Mouse (Mus musculus) hindbrain, embryonic 15.5 days (tissue): ENCODE results near the gene Limch1. TPM values are rescaled to one million over a fixed set of nuclear protein-coding genes. Genes with fewer than 3 reads are reported as not detected.

Source experiments
- ATAC-seq: fragments of 200-750 bp; cut with Nextera tagmentation; 2 replicates; pipeline ENCODE4 v1.8.0; 2017; ENCODE audit warnings: low read depth, moderate number of reproducible peaks, moderate TSS enrichment; ENCODE audit not compliant: low FRiP score
- H3K27ac ChIP-seq: fragments of 300-500 bp; sonication (generic); replicated peaks from 2 replicates; pipeline ENCODE4 v1.5.1; 2015; ENCODE audit warnings: mild to moderate bottlenecking, inconsistent platforms
- H3K27me3 ChIP-seq: fragments of 300-500 bp; sonication (generic); 2 replicates; pipeline ENCODE4 v1.6.1; 2015; ENCODE audit warnings: control low read depth, inconsistent platforms
- H3K36me3 ChIP-seq: fragments of 300-500 bp; sonication (generic); 2 replicates; pipeline ENCODE4 v1.6.1; 2015; ENCODE audit warnings: control low read depth, inconsistent platforms
- H3K4me1 ChIP-seq: fragments of 300-500 bp; sonication (generic); replicated peaks from 2 replicates; pipeline ENCODE4 v1.6.1; 2015; ENCODE audit warnings: control low read depth, inconsistent platforms
- H3K4me2 ChIP-seq: fragments of 300-500 bp; sonication (generic); 2 replicates; pipeline ENCODE4 v1.6.1; 2015; ENCODE audit warnings: moderate library complexity, mild to moderate bottlenecking, inconsistent platforms
- H3K4me3 ChIP-seq: fragments of 300-500 bp; sonication (generic); 2 replicates; pipeline ENCODE4 v1.5.1; 2015; ENCODE audit warnings: mild to moderate bottlenecking, inconsistent platforms
- H3K9ac ChIP-seq: fragments of 300-500 bp; sonication (generic); 2 replicates; pipeline ENCODE4 v1.6.1; 2015; ENCODE audit warnings: inconsistent platforms
- H3K9me3 ChIP-seq: fragments of 300-500 bp; sonication (generic); 2 replicates; pipeline ENCODE4 v1.6.1; 2016; ENCODE audit warnings: control low read depth, inconsistent platforms
- WGBS: fragments of 180-500 bp; shearing (Covaris S2); methylation state at CpG from one replicate; pipeline ENCODE4 v1.1.7; 2015; 5-methylcytosine and 5-hydroxymethylcytosine counted together
- polyA plus RNA-seq: library from polyadenylated mRNA; unstranded; fragments of >200 nt; fragmentation: Nextera tagmentation; extraction: Ambion mirVana; gene quantifications from 2 replicates; pipeline ENCODE4 v1.2.1, GENCODE M21; 2015

The Limch1 gene
- polyA plus RNA-seq, 1 experiment from 2014 or later, result 49.3 TPM

DNA sequence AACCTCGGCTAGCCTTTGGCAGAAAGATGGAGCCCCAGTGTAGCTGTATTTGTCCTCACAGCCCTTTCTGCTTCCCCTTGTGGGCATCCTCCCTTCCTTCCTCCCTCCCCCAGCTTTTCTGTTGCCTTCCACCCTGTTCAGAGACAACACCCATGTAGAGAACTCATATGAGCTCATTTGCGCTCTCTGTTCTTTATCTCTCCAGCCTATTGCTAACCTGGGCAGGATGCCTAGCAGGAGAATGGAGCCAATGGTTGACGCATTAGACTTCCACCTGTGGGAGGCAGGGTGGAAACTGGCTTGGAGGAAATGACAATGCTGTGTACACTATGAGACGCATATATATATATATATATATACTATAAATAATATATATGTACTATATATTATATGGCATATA, 126.4 kb downstream of the Limch1 start:
- no peaks in the 10 kb centered on the region for H3K27me3 ChIP-seq
- no peak overlapping the region for H3K9ac ChIP-seq
- WGBS, result 91% methylated on average over 4 of the region's 4 CpGs
- ATAC-seq, result no peak
- 0 out of 2 replicates have a peak, but pooled peaks cover 3% of the 10 kb centered on the region for H3K4me1 ChIP-seq
- no peak overlapping the region for H3K4me3 ChIP-seq
- no peaks in the 10 kb centered on the region for H3K9me3 ChIP-seq
- H3K27ac ChIP-seq, result no peak overlapping the region
- no peaks in the 10 kb centered on the region for H3K36me3 ChIP-seq
- H3K4me2 ChIP-seq, result no peak overlapping the region

DNA sequence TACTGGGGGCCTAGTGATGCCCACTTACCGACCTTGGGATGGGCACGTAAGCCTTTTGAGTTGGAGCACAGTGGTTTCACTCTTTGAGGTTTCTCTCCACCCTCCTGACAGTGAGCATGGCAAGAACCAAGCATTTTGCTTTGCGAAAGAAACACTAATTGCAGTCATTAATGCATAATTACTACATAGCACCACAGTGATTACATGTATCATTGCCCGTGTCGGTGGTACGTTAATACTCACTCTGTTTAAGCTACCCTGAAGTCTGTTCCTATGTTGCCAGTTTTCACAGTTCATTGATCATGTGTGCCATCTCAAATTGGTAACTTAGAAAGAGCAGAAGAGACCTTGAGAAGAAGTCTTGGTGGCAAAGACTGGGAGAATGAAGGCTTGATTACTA, 127.1 kb downstream of the Limch1 start:
- H3K27me3 ChIP-seq, result no peaks in the 10 kb centered on the region
- H3K36me3 ChIP-seq, result no peaks in the 10 kb centered on the region
- no peak overlapping the region for H3K9ac ChIP-seq
- 74% methylated on average over 6 of the region's 6 CpGs for WGBS
- no peak overlapping the region for H3K27ac ChIP-seq
- H3K4me3 ChIP-seq, result no peak overlapping the region
- H3K4me1 ChIP-seq, result 0 out of 2 replicates have a peak, but pooled peaks cover 3% of the 10 kb centered on the region
- H3K9me3 ChIP-seq, result no peaks in the 10 kb centered on the region
- ATAC-seq, result no peak
- H3K4me2 ChIP-seq, result no peak overlapping the region

DNA sequence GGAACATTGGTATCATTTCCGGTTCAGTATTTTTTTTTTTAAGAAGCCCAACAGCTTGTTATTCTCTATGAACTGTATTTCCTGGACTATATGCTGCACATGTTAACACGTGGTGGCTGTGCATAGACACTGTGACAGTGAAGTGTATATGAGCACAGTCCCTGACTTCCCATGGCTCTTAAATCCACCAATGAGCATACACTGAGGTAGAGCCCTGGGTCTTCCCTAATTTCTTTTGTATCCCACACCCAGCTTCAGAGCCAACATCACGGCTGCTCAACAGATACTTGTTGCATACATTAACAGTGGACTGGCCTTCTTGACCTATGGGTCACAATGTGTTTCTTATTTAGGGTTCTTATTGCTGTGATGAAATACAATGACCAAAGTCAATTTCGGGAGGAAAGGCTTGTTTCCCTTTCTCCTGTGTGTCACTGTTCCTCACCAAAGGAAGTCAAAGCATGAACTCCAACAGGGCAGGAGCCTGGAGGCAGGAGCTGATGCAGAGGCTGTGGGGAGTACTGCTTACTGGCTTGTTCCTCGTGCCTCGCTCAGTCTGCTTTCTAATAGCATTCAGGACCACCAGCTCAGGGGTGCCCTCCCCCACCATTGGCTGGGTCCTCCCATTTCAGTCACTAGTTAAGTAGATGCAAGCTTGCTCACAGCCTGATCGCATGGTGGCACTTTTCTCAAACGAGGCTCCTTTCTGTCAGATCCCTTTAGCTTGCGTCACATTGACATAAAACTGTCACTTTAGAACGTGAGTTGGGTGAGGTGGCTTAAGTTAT, 130.6 kb downstream of the Limch1 start:
- no peaks in the 10 kb centered on the region for H3K36me3 ChIP-seq
- H3K4me2 ChIP-seq, result no peak overlapping the region
- H3K4me1 ChIP-seq, result 0 out of 2 replicates have a peak, but pooled peaks cover 3% of the 10 kb centered on the region
- H3K27ac ChIP-seq, result no peak overlapping the region
- no peak for ATAC-seq
- H3K27me3 ChIP-seq, result no peaks in the 10 kb centered on the region
- 54% methylated on average over 10 of the region's 10 CpGs for WGBS
- H3K9ac ChIP-seq, result no peak overlapping the region
- H3K9me3 ChIP-seq, result no peaks in the 10 kb centered on the region
- no peak overlapping the region for H3K4me3 ChIP-seq

DNA sequence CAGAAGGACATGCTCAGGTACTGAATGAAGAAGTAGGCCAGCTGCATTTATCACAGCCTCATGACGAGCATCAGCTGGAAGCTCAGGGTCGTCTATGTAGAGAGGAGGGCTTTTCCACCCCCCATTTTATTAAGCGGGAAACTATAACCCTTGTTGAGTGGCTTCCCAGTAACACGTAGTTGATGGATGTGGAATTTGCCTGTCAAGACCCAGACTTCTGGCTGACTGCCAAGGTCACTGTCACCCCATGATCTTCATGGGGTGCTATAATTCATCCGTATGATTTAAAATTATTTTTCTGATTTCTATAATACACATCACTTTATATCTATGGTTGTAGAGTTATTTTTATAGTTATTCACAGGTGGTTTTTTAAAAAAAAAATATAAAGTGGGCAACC, 131.4 kb downstream of the Limch1 start:
- no peak overlapping the region for H3K4me3 ChIP-seq
- H3K9ac ChIP-seq, result no peak overlapping the region
- no peak overlapping the region for H3K4me2 ChIP-seq
- H3K27ac ChIP-seq, result no peak overlapping the region
- no peaks in the 10 kb centered on the region for H3K9me3 ChIP-seq
- no peak for ATAC-seq
- no peaks in the 10 kb centered on the region for H3K27me3 ChIP-seq
- 0 out of 2 replicates have a peak, but pooled peaks cover 3% of the 10 kb centered on the region for H3K4me1 ChIP-seq
- WGBS, result 58% methylated on average over 5 of the region's 5 CpGs
- no peaks in the 10 kb centered on the region for H3K36me3 ChIP-seq

DNA sequence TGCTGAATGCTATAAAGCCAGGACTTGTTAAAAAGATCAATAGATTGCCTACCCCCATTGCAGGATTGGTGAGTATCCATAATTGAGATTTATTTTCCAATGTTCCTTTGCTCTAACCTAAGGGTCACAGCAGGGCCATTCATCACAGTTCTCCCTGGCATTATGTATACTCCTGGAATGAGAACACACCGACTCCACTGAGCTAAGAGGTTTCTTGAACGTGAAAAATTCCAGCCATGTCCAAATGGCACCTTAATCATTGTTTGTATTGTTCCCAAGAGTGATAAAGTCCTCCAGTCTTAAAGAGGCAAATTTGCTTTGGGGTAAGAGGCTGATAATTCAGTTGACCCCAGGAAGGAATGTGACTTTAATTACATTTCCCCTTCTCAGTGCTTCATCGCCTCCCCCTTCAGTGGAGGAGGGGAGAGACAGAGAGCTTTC, 136.3 kb downstream of the Limch1 start:
- Histone ChIP-seq H3K4me2 (no peak overlapping the region), H3K4me3 (no peak overlapping the region), H3K27ac (no peak overlapping the region), H3K36me3 (no peaks in the 10 kb centered on the region), H3K9me3 (0 out of 2 replicates have a peak, but pooled peaks cover 3% of the 10 kb centered on the region), H3K4me1 (no peaks in the 10 kb centered on the region), H3K9ac (no peak overlapping the region), H3K27me3 (no peaks in the 10 kb centered on the region)
- peak; percentile 42; the same call in 1 of the 2 replicates for ATAC-seq
- WGBS, result 45% methylated on average over 3 of the region's 3 CpGs

DNA sequence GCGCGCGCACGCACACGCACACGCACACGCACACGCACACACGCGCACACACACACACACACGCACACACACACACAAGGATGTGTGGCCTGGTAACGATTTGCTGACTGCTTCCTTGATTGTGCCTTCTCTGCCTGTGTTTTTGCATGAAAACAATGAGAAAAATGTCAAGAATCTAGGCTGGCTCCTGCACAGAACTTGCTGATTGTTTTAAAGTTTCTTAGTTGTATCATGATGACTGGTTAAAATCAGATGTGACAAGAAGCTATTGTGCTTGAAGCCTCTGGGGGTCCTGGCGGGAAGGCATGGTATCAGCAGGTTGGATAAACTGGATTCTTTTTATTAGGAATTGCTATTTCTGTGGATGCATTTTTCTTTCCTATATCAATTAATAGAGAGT, 137.1 kb downstream of the Limch1 start:
- Histone ChIP-seq H3K4me1 (no peaks in the 10 kb centered on the region), H3K9ac (no peak overlapping the region), H3K36me3 (no peaks in the 10 kb centered on the region), H3K27ac (no peak overlapping the region), H3K27me3 (no peaks in the 10 kb centered on the region), H3K9me3 (0 out of 2 replicates have a peak, but pooled peaks cover 3% of the 10 kb centered on the region), H3K4me2 (no peak overlapping the region), H3K4me3 (no peak overlapping the region)
- 89% methylated on average over 13 of the region's 13 CpGs for WGBS
- ATAC-seq, result no peak

DNA sequence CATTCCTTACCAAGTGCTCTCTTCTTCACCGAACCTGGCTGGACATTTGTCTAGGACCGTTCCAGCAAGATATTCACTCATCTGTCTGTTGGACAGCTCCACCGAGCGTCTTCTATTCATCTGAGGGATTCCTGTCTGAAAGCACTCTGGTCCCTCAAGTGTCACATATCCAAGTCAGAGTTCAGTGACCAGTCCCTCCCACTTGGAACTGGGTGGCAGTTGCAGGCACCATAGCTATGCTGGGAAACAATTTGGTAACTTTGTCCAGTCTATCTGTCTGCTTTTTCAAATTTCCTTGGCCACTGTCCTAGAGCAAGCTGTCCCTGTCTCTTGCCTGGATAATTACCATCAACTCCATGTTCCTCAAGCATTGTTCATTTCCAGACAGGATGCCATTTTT, 138.9 kb downstream of the Limch1 start:
- Histone ChIP-seq H3K36me3 (no peaks in the 10 kb centered on the region), H3K4me1 (peaks cover 6% of the 10 kb centered on the region; the same call in 1 of the 2 replicates), H3K27ac (no peak overlapping the region), H3K4me3 (no peak overlapping the region), H3K27me3 (no peaks in the 10 kb centered on the region), H3K4me2 (no peak overlapping the region), H3K9me3 (0 out of 2 replicates have a peak, but pooled peaks cover 3% of the 10 kb centered on the region), H3K9ac (no peak overlapping the region)
- 63% methylated on average over 4 of the region's 4 CpGs for WGBS
- no peak for ATAC-seq

DNA sequence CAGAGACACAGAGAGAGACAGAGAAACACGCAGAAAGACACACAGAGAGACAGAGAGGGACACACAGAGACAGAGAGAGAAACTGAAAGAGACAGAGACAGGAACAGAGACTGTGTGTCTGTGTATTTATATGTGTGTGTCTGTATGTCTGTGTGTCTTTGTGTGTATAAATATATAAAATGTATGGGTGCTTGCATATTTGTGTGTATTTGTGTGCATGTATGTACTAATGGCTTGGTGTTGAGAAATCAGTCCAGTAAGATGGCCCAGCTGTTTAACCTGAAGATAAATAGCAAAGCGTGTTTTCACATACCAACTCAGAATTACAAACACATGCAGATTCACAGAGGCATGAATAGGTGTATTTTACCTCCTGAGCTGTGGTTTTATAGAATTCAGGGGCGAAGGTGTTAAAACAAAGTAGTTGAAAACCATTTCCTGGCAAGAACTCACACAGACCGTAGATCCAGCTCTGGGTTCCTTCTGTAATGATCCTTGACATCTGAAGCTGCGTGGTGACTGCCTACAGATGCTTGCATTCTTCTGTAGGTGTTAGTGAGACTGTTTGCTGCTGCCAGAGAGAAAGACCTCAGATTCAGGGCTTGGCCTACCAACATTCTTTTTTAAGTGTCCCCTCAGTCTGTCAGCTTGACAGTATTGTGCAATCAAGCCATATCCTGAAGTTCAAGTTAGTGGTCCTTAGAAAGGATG, 140.9 kb downstream of the Limch1 start:
- Histone ChIP-seq H3K4me1 (peaks cover 7% of the 10 kb centered on the region; the same call in 1 of the 2 replicates), H3K27me3 (no peaks in the 10 kb centered on the region), H3K9me3 (0 out of 2 replicates have a peak, but pooled peaks cover 3% of the 10 kb centered on the region), H3K36me3 (no peaks in the 10 kb centered on the region), H3K4me3 (no peak overlapping the region), H3K9ac (no peak overlapping the region), H3K27ac (no peak overlapping the region), H3K4me2 (no peak overlapping the region)
- whole genome bisulfite sequencing, result 90% methylated on average over 5 of the region's 5 CpGs
- no peak for ATAC-seq

DNA sequence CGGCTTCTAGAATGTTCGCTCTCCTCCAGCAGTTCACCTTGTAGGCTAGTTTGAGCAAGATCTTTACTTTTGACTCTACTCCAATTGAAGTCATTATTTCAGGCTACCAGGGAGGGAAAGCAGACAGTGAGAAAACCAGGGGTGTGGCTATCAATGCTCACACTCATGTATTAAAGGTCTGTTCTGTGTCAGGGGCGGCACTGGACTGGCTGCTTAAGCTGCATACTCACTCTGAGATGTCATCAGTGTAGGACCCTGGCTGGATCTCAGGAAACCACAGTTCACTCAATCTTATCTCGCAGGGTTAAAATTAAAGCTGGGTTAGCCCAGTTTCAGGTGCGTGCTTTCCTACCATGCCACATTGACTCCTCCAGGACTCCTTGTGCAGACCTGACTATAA, 142.4 kb downstream of the Limch1 start:
- Histone ChIP-seq H3K4me1 (peaks cover 7% of the 10 kb centered on the region; the same call in 1 of the 2 replicates), H3K4me2 (no peak overlapping the region), H3K27me3 (no peaks in the 10 kb centered on the region), H3K9me3 (0 out of 2 replicates have a peak, but pooled peaks cover 3% of the 10 kb centered on the region), H3K9ac (no peak overlapping the region), H3K36me3 (no peaks in the 10 kb centered on the region), H3K4me3 (no peak overlapping the region), H3K27ac (no peak overlapping the region)
- no peak for ATAC-seq
- WGBS, result 91% methylated on average over 5 of the region's 5 CpGs

DNA sequence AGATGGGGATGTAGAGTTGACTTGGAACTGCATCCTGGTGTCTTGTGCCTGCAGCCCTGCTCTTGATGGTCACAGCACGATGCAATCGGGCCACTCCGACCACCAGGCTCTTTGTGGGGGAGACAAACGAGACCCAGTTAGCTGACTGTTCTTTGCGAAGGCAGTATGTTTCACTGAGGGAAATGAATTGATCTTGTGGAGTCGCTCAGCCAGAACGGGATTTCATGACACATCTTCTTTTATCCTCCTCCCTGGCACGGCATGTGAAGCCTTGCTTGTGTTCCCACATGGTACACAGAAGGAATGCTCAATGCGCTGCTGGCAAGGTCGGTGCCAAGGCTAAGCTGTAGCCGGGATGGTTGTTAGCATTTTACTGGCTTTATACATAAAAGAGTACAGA, 143.7 kb downstream of the Limch1 start:
- peak overlapping the region; percentile 66; the same call in 1 of the 2 replicates for H3K27ac ChIP-seq
- 41% methylated on average over 11 of the region's 11 CpGs for WGBS
- no peak overlapping the region for H3K4me3 ChIP-seq
- H3K9me3 ChIP-seq, result 0 out of 2 replicates have a peak, but pooled peaks cover 3% of the 10 kb centered on the region
- no peaks in the 10 kb centered on the region for H3K36me3 ChIP-seq
- no peaks in the 10 kb centered on the region for H3K27me3 ChIP-seq
- no peak overlapping the region for H3K4me2 ChIP-seq
- H3K4me1 ChIP-seq, result peaks cover 7% of the 10 kb centered on the region; the same call in 1 of the 2 replicates
- peak; percentile 90 for ATAC-seq
- H3K9ac ChIP-seq, result no peak overlapping the region

DNA sequence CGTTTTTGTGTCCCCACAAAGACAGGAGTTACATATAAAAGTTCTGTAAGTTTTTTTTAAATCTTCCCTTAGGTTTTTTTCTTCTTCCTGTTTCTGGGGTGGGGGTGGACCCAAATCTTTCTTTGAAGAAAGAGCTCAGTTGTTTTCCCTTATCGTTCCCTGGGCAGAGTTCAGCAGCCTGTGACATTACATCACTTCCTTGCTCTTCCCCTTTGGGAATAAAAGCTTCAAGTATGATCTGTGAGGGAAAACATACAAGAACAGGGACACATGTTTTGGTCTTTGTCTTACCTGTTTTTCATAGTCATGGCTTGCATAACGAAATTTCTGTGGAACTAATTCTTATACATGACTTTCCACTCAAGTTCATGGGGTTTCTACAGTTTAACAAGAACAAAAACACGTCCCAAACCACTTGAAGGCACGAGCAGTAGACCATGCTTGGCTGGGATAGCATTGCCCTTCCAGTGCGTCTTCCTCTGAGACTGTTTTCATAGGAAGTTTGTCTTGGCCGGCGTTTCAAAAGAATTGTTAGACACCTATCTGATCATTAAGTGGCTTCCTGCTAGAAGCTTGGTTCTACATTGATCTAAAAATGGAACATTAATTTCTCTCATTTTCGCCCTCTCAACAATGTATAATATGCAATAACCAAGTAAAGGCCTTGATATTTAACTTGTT, 150.0 kb downstream of the Limch1 start:
- Histone ChIP-seq H3K27me3 (no peaks in the 10 kb centered on the region), H3K4me3 (no peak overlapping the region), H3K9me3 (no peaks in the 10 kb centered on the region), H3K27ac (no peak overlapping the region), H3K9ac (no peak overlapping the region), H3K4me2 (no peak overlapping the region), H3K36me3 (no peaks in the 10 kb centered on the region), H3K4me1 (no peaks in the 10 kb centered on the region)
- 85% methylated on average over 9 of the region's 9 CpGs for WGBS
- no peak for ATAC-seq

DNA sequence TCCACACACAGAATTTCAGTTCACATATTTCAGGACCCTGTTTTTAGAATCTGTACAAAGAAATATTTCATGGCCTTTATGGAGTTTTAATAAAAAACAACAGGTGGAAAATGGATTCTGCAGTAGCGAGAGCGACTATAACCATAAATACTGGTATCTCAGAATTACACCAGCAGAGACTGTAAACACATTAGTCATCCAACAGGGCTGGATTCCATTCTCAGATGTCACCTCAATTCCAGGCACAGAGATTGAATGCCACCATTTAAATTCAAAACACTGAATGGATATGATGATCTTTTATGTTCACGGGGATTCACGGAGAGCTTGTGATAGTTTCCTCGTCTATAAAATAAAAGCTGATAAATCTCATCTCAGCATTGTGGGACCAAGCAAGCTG, 152.0 kb downstream of the Limch1 start:
- Histone ChIP-seq H3K9me3 (no peaks in the 10 kb centered on the region), H3K36me3 (no peaks in the 10 kb centered on the region), H3K27me3 (no peaks in the 10 kb centered on the region), H3K4me3 (no peak overlapping the region), H3K4me1 (no peaks in the 10 kb centered on the region), H3K27ac (no peak overlapping the region), H3K9ac (no peak overlapping the region), H3K4me2 (no peak overlapping the region)
- no peak for ATAC-seq
- WGBS, result 87% methylated on average over 5 of the region's 5 CpGs
